Mouse (Mus musculus) ES-E14 (cell line): Measurements from ENCODE around the gene Tbc1d10c. TPM values are rescaled to one million over a fixed set of nuclear protein-coding genes. Genes with fewer than 3 reads are reported as not detected.

Source experiments
- DNase-seq: peaks from one replicate; pipeline ENCODE4 v3.0.0-alpha.2; 2013; ENCODE audit warnings: low read depth, low spot score
- H3K27ac ChIP-seq: 2 replicates; pipeline ENCODE4 v1.5.1; 2012; ENCODE audit warnings: low read depth, mild to moderate bottlenecking, low read length, moderate library complexity, mixed read lengths; ENCODE audit not compliant: poor library complexity, insufficient read depth, severe bottlenecking
- H3K36me3 ChIP-seq: 2 replicates; pipeline ENCODE4 v1.6.1; 2012; ENCODE audit warnings: mild to moderate bottlenecking, low read length, moderate library complexity, mixed read lengths; ENCODE audit not compliant: control insufficient read depth, poor library complexity, insufficient read depth, severe bottlenecking
- H3K4me1 ChIP-seq, 2 experiments: fragments of 150-350 bp in 1 of 2; sonication (generic) in 1 of 2; 2 replicates each; pipeline ENCODE4 v1.6.1; 2012; ENCODE audit warnings: low read length in 2 of 2, mild to moderate bottlenecking in 1 of 2, mixed read lengths in 1 of 2; ENCODE audit not compliant: control insufficient read depth in 2 of 2, insufficient read depth in 2 of 2, poor library complexity in 1 of 2
- H3K4me3 ChIP-seq, 2 experiments: fragments of 150-350 bp in 1 of 2; sonication (generic) in 1 of 2; 2 replicates each; pipeline ENCODE4 v1.5.1; 2012; ENCODE audit warnings: low read length in 2 of 2, low read depth in 1 of 2, mild to moderate bottlenecking in 1 of 2, mixed read lengths in 1 of 2; ENCODE audit not compliant: insufficient read depth in 1 of 2, poor library complexity in 1 of 2, severe bottlenecking in 1 of 2
- H3K9ac ChIP-seq: 2 replicates; pipeline ENCODE4 v1.6.1; 2012; ENCODE audit warnings: low read depth, mild to moderate bottlenecking, low read length, mixed read lengths; ENCODE audit not compliant: poor library complexity, insufficient read depth, severe bottlenecking
- H3K9me3 ChIP-seq: fragments of 150-350 bp; sonication (generic); 2 replicates; pipeline ENCODE4 v1.6.1; 2012; ENCODE audit warnings: low read depth, mild to moderate bottlenecking, low read length; ENCODE audit not compliant: control insufficient read depth, insufficient read depth
- CHD2 ChIP-seq: IDR thresholded peaks from 2 replicates; pipeline ENCODE4 v1.6.1; 2014; ENCODE audit warnings: mild to moderate bottlenecking, low read depth, low read length, inconsistent platforms
- HCFC1 ChIP-seq: IDR thresholded peaks from 2 replicates; pipeline ENCODE4 v1.6.1; 2012; ENCODE audit warnings: low read length, inconsistent platforms, borderline replicate concordance; ENCODE audit not compliant: insufficient read depth
- MAFK ChIP-seq: IDR thresholded peaks from 2 replicates; pipeline ENCODE4 v1.6.1; 2014; ENCODE audit warnings: mild to moderate bottlenecking, low read depth, low read length, inconsistent platforms; ENCODE audit not compliant: insufficient read depth
- ZC3H11A ChIP-seq: IDR thresholded peaks from 2 replicates; pipeline ENCODE4 v1.6.1; 2012; ENCODE audit warnings: low read depth, mild to moderate bottlenecking, inconsistent platforms, low read length, borderline replicate concordance
- ZNF384 ChIP-seq: IDR thresholded peaks from 2 replicates; pipeline ENCODE4 v1.6.1; 2012; ENCODE audit warnings: low read depth, low read length, inconsistent platforms
- in situ Hi-C, 2 experiments: fragments of 600-800 bp; cut with MboI; formaldehyde crosslinking; loops; one replicate each; pipeline ENCODE4 v1.15.1; 2025; ENCODE audit warnings: low sequenced_read_pairs in 2 of 2, inconsistent platforms in 1 of 2; ENCODE audit not compliant: unreplicated experiment in 2 of 2
- total RNA-seq: library from RNA; depleted of rRNA; stranded (reverse); fragments of 300-350 nt; gene quantifications from 2 replicates; pipeline ENCODE4 v1.2.3, GENCODE M21; 2012

The Tbc1d10c gene
- total RNA-seq, 1 experiment: 2.9 TPM

DNA sequence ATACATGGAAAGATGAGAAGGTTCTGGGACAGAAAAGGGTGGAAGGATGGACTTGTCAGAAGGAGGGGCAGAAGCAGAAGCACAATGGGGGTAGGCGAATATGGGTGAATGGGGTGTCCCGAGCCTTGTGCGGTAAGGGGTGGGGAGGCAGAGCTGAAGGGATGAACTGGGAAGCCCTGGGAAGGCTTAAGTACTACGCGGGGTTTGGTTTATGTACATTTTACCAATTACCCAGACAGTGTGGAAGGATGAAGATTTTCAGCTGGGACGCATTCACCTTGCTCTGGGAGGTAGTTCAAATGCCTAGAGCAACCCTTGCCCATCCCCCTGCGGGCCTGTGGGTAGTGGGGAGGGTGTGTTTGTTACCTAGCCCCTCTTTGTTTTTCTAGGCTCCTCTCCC lies 11.1 kb upstream of the Tbc1d10c start:
- H3K4me3 ChIP-seq: peak overlapping the region; percentile 53 to 58
- TF ChIP-seq CHD2: no peak
- no peak for TF ChIP-seq HCFC1
- TF ChIP-seq MAFK: no peak
- no peak for TF ChIP-seq ZNF384
- TF ChIP-seq ZC3H11A: no peak
- no peak overlapping the region for H3K27ac ChIP-seq

DNA sequence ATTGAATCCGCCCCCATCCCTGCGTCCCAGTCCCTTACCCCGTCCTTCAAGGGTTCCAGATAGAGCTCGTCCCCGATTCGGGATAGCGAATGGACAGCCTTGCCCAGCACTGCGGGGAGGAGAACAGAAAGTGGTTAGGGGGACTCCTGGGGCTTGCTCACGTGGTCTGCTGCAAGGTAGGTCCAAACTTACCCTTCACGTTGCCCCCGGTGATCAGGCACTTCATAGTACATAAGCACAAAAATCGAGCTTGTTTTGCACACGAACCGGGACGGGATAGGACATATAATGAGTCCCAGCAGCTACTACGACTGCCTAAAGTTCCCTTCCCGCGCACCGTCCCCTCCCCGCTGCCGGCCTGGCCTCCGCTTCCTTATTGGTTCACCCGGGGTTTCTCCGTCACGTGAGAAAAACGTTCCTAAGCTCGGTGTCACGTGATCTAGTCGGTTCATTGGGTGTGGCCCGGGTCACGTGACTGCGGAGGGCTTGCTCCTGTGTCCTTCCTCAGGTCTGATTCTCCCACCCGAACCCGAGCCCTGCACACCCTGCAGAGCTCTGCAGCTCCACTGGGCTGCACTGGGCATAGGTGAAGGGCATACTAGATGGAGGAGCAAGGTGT lies 10.3 kb upstream of the Tbc1d10c start, which contains the start of gene Rad9a:
Gene Rad9a (minus strand): TSS at position 372 of the 619 bp plus-strand sequence.
- DNase-seq: peak; percentile 99
- TF ChIP-seq ZC3H11A (no peak), HCFC1 (no peak), ZNF384 (no peak), MAFK (no peak), CHD2 (no peak)
- in situ Hi-C loops: no loop called here
- Histone ChIP-seq H3K9ac (peak within 1 kb of the TSS; percentile 90), H3K36me3 (peaks cover 31% of the 10 kb centered on the region), H3K4me3 (peak within 1 kb of the TSS; percentile 76 to 83), H3K9me3 (no peaks in the 10 kb centered on the region), H3K4me1 (peaks cover 2 to 12% of the 10 kb centered on the region in 2 experiments; a peak in 2 of 4 replicates), H3K27ac (peak within 1 kb of the TSS; percentile 51; the same call in 1 of the 2 replicates)

More for the DNA sequence above, 11.1 kb upstream of the Tbc1d10c start:
- in situ Hi-C loops: no loop called here
- peaks cover 2 to 12% of the 10 kb centered on the region in 2 experiments; a peak in 2 of 4 replicates for H3K4me1 ChIP-seq
- DNase-seq: no peak
- peak overlapping the region; percentile 73 for H3K9ac ChIP-seq
- H3K36me3 ChIP-seq: peaks cover 23% of the 10 kb centered on the region
- H3K9me3 ChIP-seq: no peaks in the 10 kb centered on the region

GRCm38 (mm10) chr19:4197180-4197579 lies 6.1 kb upstream of the Tbc1d10c start:
- in situ Hi-C loops: no loop called here
- Histone ChIP-seq H3K9ac (no peak overlapping the region), H3K4me3 (no peak overlapping the region), H3K9me3 (no peaks in the 10 kb centered on the region), H3K36me3 (peaks cover 63% of the 10 kb centered on the region), H3K27ac (no peak overlapping the region), H3K4me1 (peaks cover 2 to 15% of the 10 kb centered on the region in 2 experiments; a peak in 2 of 4 replicates)
- DNase-seq: no peak
- TF ChIP-seq MAFK: peak; percentile 79
- no peak for TF ChIP-seq HCFC1

GRCm38 (mm10) chr19:4196548-4196947 lies 5.5 kb upstream of the Tbc1d10c start:
- in situ Hi-C loops: no loop called here
- H3K9me3 ChIP-seq: no peaks in the 10 kb centered on the region
- H3K9ac ChIP-seq: 0 out of 2 replicates have a peak overlapping the region, but pooled peaks have one; percentile 20
- H3K4me1 ChIP-seq: peaks cover 2 to 15% of the 10 kb centered on the region in 2 experiments; a peak in 3 of 4 replicates
- no peak overlapping the region for H3K4me3 ChIP-seq
- TF ChIP-seq HCFC1: no peak
- no peak for TF ChIP-seq ZNF384
- TF ChIP-seq CHD2: no peak
- no peak for TF ChIP-seq MAFK
- TF ChIP-seq ZC3H11A: no peak
- peaks cover 63% of the 10 kb centered on the region for H3K36me3 ChIP-seq
- no peak for DNase-seq
- H3K27ac ChIP-seq: no peak overlapping the region

DNA sequence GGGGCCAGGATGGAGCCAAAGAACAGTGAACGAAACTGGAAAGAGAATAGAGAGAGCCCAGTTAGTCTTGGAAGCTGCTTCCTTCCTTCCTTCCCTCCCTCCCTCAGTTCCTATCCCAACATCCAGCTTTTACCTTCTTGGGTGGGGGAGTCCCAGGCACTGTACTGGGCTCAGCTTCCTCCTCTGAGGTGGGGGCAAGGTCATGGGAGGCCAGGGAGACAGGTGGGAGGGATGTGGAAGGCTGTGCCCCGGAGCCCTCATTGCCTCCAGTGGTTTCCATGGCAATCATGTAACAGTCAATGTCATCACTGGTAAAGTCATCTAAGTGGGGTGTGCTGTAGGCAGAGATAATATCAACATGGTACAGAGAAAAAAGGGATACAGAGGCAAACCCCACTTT lies 5.0 kb upstream of the Tbc1d10c start:
- DNase-seq: no peak
- no peak overlapping the region for H3K4me3 ChIP-seq

More for the DNA sequence above, 5.0 kb upstream of the Tbc1d10c start:
- H3K27ac ChIP-seq: no peak overlapping the region
- TF ChIP-seq ZNF384: no peak
- no peak for TF ChIP-seq ZC3H11A
- no peak for TF ChIP-seq CHD2
- no peak for TF ChIP-seq MAFK
- no peak for TF ChIP-seq HCFC1
- in situ Hi-C loops: no loop called here
- H3K4me1 ChIP-seq: peaks cover 2 to 18% of the 10 kb centered on the region in 2 experiments; a peak in 3 of 4 replicates
- no peaks in the 10 kb centered on the region for H3K9me3 ChIP-seq
- H3K36me3 ChIP-seq: peaks cover 63% of the 10 kb centered on the region
- H3K9ac ChIP-seq: no peak overlapping the region
